Mouse (Mus musculus) heart, postnatal 25 days (tissue): ENCODE results near the gene Ppp1r13b. TPM values are rescaled to one million over a fixed set of nuclear protein-coding genes. Genes with fewer than 3 reads are reported as not detected.

Source experiments
- DNase-seq: peaks from one replicate; pipeline ENCODE4 v3.0.0; 2022; ENCODE audit warnings: low spot score
- intact Hi-C: fragments of 180-260 bp; cut with DNase I; formaldehyde crosslinking; loops from one replicate; pipeline ENCODE4 v1.15.1; 2025
- total RNA-seq, 2 experiments: library from RNA; stranded (reverse); gene quantifications; 2 replicates each; pipeline ENCODE4 v1.2.3; 2021

Gene Ppp1r13b
- total RNA-seq, 2 experiments from 2014 or later, result 17.4 to 19.1 TPM

DNA sequence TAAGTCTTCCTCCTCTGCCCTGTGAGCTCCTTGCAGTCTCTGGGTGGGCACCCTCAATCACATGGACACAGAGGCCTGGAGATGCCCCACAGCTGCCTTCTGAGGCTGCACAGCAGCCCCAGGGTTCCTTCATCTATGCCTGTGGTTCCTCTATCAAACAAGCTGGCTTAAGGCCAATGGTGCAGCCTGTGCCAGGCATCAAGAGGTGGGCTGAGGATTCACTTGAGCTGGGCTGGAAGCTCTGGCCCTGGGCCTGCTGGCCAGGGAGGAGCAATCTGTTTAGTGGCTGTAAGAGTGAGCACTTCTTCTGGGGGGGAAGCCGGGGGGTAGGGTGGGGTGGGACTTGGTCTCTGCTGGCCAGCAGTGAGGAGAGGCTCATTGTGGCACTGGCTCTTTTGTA, 19.4 kb upstream of the Ppp1r13b start:
- DNase-seq, result no peak
- intact Hi-C loops, result no loop called here

DNA sequence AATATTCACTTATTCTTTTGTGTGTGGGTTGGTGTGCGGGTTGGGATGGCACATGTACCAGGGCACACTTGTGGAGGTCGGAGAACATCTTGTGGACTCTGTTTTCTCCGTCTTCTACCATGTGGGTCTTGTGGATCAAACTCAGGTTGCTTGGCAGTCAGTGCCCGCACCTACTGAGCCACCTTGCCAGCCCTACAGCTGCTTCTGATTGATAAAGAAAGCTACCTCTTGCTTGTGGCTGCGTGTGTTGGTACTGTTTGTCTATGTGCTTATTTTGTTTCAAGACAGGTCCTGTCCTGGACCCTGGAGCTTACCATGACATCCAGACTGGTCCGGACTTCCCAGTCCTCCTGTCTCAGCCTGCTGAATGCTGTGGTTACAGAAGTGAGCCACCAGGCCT, 15.2 kb upstream of the Ppp1r13b start:
- intact Hi-C loops, result no loop called here
- DNase-seq, result no peak

DNA sequence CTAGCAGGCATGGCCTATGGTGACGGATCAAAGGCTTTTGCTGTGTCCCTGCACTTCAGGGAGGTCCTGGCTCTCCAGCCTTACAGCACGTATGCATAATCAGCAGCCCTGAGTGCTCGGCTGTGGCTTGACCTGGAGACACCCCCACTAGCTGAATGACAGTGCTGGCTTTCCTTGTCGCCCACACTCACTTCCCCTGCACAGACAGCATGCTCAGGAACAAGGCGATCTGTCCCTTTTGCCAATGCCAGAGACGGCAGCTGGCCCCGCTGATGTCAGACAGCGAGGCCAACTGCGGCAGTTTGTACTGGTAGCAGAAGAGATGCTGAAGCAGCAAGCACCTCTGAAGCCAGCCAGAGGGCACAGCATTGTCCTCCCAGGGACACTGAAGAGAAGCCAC, 12.1 kb upstream of the Ppp1r13b start:
- no peak for DNase-seq
- intact Hi-C loops, result no loop called here

DNA sequence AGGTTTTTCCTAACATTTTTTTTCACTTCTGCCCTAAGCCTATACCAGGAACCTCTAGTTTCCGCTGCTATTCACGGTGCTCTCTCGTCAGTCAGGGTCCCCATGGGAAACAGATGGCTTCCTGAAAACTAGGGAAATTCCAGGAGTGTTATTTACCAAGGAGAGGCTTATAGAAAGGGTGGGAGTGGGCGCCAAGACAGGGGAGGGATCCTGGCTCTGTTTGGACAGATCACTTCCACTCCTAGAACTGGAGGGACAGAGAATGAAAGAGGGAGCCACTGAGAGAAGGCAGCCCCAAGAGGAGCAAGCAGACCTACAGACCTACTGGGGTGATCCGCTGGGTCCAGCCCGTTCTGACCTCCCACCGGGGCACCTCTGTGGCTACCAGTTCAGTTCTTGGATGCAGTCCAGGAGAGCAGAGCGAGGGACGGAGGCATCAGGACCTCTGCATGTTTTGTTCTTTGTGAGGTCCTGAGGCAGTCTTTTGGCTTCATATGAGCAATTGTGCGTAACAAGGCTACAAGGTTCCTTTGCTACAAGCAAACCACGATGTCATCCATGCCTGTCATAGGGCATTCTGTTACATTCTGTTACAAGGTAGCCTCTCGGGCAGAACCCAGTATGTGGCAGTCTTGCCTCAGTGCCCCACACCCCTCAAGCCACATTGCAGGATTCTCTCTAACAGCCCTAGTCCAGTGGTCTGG, 8.8 kb upstream of the Ppp1r13b start:
- intact Hi-C loops, result loop anchor here (2.0 kb wide), 1 partner anchor 16 kb away; no protein-coding TSS in a partner anchor
- no peak for DNase-seq

DNA sequence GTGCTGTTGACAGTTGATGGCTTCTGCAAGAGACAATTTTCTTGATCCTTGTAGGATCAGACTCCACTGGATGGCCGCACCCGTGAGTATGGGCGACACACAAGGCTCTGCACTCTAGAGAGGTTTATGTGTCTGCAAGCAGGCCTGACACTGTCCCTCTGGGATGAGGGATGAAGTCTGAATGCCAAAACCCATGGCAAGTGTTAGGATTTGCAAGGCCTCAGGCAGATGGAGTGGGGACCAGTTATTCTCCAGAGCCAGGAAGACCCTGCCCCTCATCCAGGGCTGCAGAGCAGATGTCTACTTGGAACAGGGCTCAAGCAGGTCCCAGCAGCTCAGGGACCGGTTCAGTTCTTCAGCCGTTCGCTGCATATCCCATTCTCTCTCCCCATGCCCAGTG, 7.9 kb upstream of the Ppp1r13b start:
- intact Hi-C loops, result loop anchor here (2.0 kb wide), 1 partner anchor 17 kb away; no protein-coding TSS in a partner anchor

DNA sequence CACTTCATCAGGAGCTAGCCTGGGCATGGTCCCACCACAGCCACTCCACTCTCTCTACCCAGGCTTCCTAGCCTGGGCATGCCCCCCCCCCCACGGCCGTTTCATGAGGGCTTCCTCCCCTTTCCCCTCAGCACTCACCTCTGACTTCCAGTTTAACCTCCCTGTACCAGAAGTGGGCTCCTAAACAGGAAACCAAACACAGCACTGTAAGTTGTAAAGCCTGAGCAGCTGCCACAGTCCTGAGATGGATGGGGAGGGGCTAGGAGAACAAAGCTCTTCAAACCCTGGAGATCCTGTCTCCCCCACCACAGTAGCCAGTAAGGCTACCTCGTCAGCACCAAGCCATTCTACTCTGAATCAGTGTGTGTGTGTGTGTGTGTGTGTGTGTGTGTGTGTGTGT, 6.1 kb upstream of the Ppp1r13b start:
- intact Hi-C loops, result no loop called here
- no peak for DNase-seq

More for the DNA sequence above, 7.9 kb upstream of the Ppp1r13b start:
- DNase-seq, result no peak

DNA sequence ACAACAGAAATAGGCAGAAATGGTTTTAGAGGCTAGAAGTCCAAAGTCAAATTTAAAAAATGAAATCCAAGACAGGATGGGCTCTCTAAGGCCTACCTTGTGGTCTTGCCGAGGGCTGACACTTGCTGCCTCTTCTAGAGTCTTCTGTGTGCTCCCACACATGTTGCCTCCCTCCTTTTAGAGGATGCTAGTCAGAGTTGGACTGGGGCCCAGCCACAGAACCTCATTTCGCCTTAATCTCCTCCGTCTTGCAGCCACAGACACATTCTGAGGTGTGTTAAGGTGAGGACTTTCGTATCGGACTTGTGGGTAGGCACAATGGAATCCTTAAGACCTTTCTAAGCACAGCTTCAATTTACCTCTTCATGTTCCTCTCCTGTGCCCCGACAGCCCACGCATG, 4.9 kb upstream of the Ppp1r13b start:
- DNase-seq, result no peak
- intact Hi-C loops, result no loop called here

DNA sequence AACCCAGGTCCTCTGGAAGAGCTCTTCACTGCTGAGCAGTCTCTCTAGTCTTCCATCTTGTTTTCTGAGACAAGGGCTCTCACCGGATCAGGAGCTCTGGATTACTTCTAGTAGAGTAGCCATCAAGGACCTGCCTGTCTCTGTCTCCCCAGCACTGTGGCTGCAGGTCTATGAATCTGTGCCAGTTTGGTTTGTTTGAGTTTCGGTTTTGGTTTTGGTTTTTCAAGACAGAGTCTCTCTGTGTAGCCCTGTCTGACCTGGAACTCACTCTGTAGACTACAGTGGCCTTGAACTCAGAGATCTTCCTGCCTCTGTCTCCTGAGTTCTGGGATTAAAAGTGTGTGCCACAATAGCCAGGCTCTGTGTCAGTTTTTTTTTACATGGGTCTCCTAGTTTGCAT, 3.9 kb upstream of the Ppp1r13b start:
- DNase-seq, result no peak
- intact Hi-C loops, result no loop called here

DNA sequence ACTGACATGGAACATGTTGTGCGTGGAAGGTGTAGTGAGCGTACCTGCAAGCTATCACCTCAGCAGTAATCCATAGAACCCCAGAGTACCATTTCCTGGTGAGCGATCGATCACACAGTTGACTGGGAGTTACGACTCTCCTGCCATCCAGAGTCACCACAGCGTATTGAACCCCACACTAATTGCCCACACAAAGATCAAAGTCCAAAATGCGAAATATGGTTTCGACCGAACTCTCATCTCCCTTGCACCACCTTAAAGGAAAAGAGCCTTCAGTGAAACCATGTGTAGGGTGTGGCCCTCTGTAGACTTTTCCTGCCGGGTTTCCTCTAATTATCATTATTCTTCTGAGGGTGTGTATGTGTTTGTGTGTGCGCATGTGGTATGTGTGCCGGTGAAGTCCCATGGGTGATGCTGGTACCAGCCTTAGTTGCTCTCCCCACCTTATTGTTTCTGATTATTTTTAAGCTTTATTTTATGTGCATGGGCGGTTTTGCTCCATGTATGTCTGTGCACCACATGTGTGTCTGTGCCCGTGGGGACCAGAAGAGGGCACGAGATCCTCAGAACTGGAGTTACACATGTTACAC, 3.4 kb upstream of the Ppp1r13b start:
- intact Hi-C loops, result no loop called here

DNA sequence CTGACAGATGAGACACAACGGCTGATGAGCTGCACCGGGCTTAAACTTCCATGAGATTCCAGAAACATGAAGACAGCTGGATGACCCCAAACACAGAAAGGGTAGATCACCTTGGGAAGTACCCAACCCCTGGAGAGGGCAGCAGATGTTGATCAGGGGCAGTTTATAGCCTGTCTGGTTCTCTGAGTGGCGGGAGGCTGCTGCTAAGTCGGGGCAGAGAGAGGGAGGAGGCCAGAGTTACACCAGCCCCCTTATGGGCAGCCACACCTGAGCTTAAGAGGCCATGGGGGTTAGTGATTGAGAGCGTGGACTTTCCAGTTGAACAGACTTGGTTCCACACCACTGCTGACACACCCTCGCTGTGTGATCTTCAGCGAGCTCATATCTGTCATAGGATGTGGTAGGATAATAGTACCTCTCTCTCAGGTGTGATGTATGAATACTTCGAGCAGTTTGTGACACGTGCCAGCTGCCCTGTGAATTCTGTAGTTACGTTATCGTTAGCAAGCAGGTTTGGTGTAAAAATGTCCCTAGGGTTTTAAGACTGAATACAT, 1.2 kb upstream of the Ppp1r13b start:
- no peak for DNase-seq
- intact Hi-C loops, result loop anchor here (2.0 to 5.0 kb wide), 2 partner anchors 30 to 38 kb away; no protein-coding TSS in a partner anchor

More for the DNA sequence above, 3.4 kb upstream of the Ppp1r13b start:
- no peak for DNase-seq

DNA sequence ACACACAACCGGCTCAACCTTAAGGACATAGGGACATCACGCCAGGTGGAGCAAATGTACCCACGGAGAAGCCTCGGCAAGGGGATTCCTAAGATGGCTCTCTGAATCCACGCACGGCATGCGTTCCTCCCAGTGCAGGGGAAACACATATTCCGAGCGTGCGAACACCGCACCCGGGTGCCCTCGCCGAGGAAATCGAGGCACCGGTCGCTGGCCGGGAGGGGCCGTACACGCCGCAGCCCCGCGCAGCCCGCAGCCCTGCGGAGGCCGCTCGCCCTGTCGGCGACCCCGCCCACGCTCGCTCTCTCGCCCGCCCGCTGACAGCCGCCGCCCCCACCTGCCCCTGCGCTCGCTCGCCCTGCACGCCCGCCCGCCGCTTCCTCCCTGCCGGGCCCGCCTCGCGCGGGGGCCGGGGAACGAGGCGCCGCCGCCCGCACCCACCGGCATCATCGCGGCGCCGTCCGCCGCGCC, 454 bp downstream of the Ppp1r13b start:
- intact Hi-C loops, result loop anchor here (5.0 kb wide), 1 partner anchor 40 kb away; no protein-coding TSS in a partner anchor
- peak; percentile 55 for DNase-seq

DNA sequence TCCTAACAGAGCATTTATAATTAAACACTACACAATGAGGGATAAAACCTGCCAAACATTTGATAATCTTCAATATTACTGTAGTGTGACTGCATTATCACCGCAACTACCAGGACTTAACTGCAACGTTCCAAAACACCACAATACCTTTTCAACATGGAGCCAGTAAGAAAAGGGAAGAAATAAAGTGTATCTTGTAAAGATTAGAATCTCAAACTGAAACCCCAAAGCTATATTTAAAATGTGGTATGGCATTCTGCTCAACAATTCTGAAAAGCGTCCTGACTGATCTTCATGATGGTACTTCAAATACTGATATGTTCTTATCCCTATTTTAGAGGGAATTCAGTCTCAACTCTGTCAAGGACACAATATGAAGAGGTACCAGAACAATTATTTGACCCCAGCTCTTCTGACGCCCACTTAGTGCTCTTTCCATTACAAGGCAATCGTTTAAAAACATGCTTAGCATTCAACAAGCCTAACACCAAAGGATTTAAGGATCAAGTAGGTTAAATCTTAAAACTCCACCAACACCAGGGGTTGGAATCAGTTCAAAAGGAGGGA, 1.5 kb downstream of the Ppp1r13b start:
- no peak for DNase-seq
- intact Hi-C loops, result loop anchor here (5.0 kb wide), 1 partner anchor 41 kb away; no protein-coding TSS in a partner anchor

DNA sequence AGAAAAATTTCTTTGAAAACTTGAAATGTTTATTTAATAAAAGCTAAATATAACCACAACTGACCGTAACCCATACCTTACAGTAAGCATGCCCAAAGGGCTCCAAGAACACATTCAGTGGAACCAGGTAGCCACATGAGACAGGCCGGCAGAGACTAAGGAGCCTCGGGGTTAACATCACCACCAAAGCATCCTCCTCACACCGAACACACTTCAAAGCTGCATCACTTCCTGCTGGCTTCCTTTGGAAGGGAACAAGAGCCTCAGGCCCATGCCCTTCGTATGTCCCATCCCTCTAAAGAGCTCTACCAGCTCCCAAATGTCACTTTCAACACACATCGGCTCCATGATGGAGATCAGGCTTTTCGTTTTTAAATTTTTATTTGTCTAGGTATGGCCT, 5.4 kb downstream of the Ppp1r13b start:
- DNase-seq, result no peak
- intact Hi-C loops, result no loop called here

DNA sequence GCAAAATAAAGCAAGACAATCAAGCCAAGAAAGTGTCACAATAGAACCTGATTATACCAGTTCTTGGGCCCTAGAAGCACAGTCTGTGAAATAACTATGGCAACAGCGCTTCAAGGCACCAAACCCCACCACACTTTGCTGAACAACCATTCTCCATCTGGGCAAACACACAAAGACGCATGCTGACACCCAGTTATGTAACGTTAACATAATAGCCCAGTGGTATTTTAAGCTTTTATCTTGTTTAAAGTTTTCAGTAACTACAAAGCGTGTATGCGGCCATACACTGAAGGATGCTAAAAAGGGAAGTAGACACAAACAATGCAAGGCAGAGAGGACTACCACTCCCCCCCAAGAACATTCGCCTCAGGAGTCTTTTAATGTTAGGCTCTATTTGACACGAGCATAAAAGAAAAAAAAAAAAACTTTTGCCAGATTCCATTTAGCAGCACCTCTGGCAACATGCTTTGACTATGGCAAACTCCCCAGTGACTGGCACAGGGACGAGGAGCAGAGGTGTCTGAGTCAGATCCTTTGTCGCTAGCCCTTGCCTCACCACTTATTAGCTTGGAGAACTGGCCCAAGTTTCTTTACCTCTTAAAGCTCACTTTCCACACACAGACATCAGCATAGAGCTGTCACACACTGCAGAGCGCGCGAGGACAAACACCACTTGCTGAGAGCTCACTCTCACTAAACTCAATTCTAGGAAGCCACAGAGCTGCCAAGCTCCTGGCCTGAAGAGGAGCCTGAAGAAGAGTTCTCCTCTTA, 6.6 kb downstream of the Ppp1r13b start:
- no peak for DNase-seq
- intact Hi-C loops, result no loop called here

DNA sequence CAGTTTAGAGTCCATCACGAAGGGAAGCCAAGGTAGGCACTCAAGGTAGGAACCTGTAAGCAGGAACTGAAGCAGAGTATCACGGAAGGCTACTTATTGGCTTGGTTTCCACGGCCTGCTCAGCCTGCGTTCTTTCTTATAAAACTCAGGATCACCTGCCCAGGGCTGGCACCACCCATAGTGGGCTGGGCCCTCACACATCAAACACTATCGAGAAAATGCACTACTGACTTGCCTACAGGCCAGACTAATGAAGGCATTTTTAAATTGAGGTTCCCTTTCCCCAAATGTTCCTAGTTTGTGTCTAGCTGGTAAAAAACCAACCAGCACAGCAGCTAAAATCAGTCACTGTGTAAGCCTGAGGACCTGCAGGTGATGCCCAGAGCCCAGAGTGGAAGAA, 8.3 kb downstream of the Ppp1r13b start:
- intact Hi-C loops, result no loop called here
- no peak for DNase-seq

DNA sequence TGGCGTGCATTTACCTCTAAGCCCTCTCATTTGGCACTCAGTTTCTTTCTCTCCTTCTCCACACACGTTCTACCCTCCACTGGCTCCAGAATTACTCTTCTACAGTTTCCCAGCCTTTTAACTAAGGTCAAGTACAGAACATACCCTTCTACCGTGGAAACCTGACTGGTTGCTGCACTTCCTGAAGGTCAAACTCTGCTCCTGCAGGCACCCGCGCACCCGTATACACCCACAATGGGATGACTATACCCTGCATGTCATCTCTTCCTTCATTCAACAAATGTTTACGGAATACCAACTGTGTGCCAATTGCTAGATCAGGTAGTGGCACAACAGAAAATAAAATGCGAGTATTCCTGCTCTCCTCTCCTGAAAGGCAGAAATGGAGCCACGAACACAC, 9.2 kb downstream of the Ppp1r13b start:
- intact Hi-C loops, result no loop called here
- DNase-seq, result no peak

DNA sequence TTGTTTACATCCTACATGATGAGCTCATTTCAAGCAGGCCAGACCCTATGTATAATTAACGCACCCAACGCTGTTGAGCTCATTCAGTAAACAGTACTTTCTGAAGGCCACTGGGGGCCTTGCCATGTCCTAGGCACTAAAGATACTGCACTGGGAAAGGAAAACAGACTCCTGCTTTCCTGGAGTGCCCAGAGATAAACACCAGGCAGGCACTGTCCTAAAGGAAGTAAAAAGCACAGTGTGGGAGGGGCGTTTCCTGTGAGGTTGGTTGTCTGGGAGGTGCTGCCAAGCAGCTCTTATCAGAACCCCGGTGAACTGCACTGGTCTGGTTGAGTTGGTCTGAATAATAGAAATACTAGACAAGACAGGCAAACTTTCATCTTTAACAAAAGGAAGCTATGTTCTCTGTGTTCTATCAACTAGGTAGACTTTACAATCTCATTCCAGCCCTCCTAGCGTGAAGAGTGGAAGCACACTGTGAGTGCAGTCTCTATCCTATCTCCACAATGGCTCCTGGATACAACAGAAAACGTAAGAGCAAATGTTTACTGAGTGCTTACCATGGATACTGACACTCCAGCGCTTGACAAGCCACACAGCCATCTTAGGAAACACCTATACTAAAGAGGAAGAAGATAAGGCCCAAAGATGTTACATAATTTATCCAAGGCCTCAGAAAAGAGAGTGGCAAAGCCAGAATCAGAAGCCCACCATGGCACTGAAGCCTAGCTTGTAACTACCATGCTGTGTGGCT, 10.8 kb downstream of the Ppp1r13b start:
- intact Hi-C loops, result no loop called here
- DNase-seq, result peak; percentile 36

DNA sequence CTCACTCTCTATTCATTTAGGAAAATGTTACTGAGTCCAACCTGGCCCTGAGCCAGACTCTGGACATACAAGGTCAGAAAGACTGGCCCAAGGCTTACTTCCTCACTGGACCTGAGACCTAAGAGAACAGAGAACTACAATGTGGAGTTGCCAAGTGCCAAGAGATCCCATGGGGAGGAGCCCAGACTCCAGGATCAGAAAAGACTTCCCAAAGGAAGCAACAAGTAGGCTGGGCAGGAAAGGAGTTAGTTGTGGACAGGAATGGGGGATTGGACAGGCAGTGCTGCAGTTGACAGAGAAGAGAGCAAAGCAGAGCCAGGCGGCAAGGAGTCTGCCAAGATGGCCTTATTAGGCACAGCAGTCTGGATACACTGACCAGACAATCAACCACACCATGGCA, 13.8 kb downstream of the Ppp1r13b start:
- intact Hi-C loops, result no loop called here
- DNase-seq, result peak; percentile 75

DNA sequence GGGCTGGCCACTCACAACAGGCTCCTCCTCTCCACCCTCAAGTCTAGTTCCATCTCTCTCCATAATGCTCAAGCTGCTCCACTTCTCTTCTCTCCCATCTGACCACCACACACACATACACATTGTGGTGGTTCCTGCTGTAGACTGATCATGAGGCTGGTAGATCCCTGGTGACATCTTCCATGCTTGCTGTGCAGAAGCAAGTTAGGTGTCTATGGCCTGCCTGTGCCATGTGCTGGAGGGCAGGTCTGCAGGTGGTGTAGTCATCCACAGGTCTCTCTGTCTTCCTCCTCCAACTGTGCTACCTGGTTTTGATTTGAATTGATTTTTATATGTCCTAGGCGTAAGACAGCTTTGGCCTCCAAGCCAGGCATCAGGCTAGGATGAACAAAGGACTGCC, 14.9 kb downstream of the Ppp1r13b start:
- intact Hi-C loops, result no loop called here

More for the DNA sequence above, 14.9 kb downstream of the Ppp1r13b start:
- DNase-seq, result no peak
